Mouse (Mus musculus) forebrain, embryonic 14.5 days (tissue): ENCODE measurements around the gene Pfn1. TPM values are rescaled to one million over a fixed set of nuclear protein-coding genes. Genes with fewer than 3 reads are reported as not detected.

Experiments
- ATAC-seq: fragments of 200-750 bp; cut with Nextera tagmentation; 2 replicates; pipeline ENCODE4 v1.8.0; 2017; ENCODE audit warnings: mild to moderate bottlenecking, moderate library complexity
- DNase-seq: peaks from one replicate; pipeline ENCODE4 v3.0.0-alpha.2; 2015; ENCODE audit warnings: low spot score
- H3K27ac ChIP-seq: fragments of 300-500 bp; sonication (generic); 2 replicates; pipeline ENCODE4 v1.5.1; 2014; ENCODE audit warnings: low read depth, mild to moderate bottlenecking, control low read depth, low read length, moderate library complexity
- H3K27me3 ChIP-seq: fragments of 300-500 bp; sonication (generic); replicated peaks from 2 replicates; pipeline ENCODE4 v1.6.1; 2014; ENCODE audit warnings: low read length, control low read depth, mixed read lengths; ENCODE audit not compliant: control insufficient read depth, insufficient read depth
- H3K36me3 ChIP-seq: fragments of 300-500 bp; sonication (generic); 2 replicates; pipeline ENCODE4 v1.6.1; 2014; ENCODE audit warnings: low read length, control low read depth; ENCODE audit not compliant: control insufficient read depth, insufficient read depth
- H3K4me1 ChIP-seq: fragments of 300-500 bp; sonication (generic); 2 replicates; pipeline ENCODE4 v1.6.1; 2014; ENCODE audit warnings: antibody characterized with exemption, low read length, control low read depth; ENCODE audit not compliant: control insufficient read depth, insufficient read depth
- H3K4me2 ChIP-seq: fragments of 300-500 bp; sonication (generic); 2 replicates; pipeline ENCODE4 v1.6.1; 2014; ENCODE audit warnings: mild to moderate bottlenecking, control low read depth, low read length
- H3K4me3 ChIP-seq: fragments of 300-500 bp; sonication (generic); 2 replicates; pipeline ENCODE4 v1.5.1; 2014; ENCODE audit warnings: low read depth, low read length, control low read depth
- H3K9ac ChIP-seq: fragments of 300-500 bp; sonication (generic); 2 replicates; pipeline ENCODE4 v1.6.1; 2014; ENCODE audit warnings: mild to moderate bottlenecking, low read length, control low read depth, moderate library complexity
- H3K9me3 ChIP-seq: fragments of 300-500 bp; sonication (generic); replicated peaks from 2 replicates; pipeline ENCODE4 v1.6.1; 2016; ENCODE audit warnings: low read length, control low read depth, mixed read lengths; ENCODE audit not compliant: control insufficient read depth
- WGBS: fragments of 180-500 bp; shearing (Covaris S2); extraction: QIAGEN DNeasy Blood & Tissue Kit; methylation state at CpG from one replicate; pipeline ENCODE4 v1.1.7; 2014; 5-methylcytosine and 5-hydroxymethylcytosine counted together
- polyA plus RNA-seq: library from polyadenylated mRNA; unstranded; fragments of >200 nt; fragmentation: Nextera tagmentation; extraction: Ambion mirVana; gene quantifications from 2 replicates; pipeline ENCODE4 v1.2.1, GENCODE M21; 2014

The Pfn1 gene
- 793 and 798 TPM in 2 replicates for polyA plus RNA-seq

- peaks cover 35% of the 10 kb centered on the region for H3K36me3 ChIP-seq
- H3K4me1 ChIP-seq, result peaks cover 21% of the 10 kb centered on the region
- DNase-seq (peak; percentile 89), ATAC-seq (peak; percentile 69)
- peak within 1 kb of the TSS; percentile 97 for H3K9ac ChIP-seq
- peak within 1 kb of the TSS; percentile 91 for H3K4me2 ChIP-seq
- H3K27me3 ChIP-seq, result no peaks in the 10 kb centered on the region
- peak within 1 kb of the TSS; percentile 100 for H3K4me3 ChIP-seq
- no peaks in the 10 kb centered on the region for H3K9me3 ChIP-seq
- H3K27ac ChIP-seq, result peak within 1 kb of the TSS; percentile 95
- under 1% methylated on average over 43 of the region's 61 CpGs for WGBS
Measured at GRCm38 (mm10) chr11:70654198-70654922, at the start of gene Pfn1. Gene Pfn1, minus strand, starts transcription at chr11:70654644.

- WGBS, result 77% methylated on average over 6 of the region's 6 CpGs
- Histone ChIP-seq H3K9me3 (no peaks in the 10 kb centered on the region), H3K9ac (no peak overlapping the region), H3K36me3 (peaks cover 43% of the 10 kb centered on the region), H3K27ac (no peak overlapping the region), H3K27me3 (no peaks in the 10 kb centered on the region), H3K4me2 (no peak overlapping the region), H3K4me3 (no peak overlapping the region), H3K4me1 (peaks cover 12% of the 10 kb centered on the region)
- DNase-seq (no peak), ATAC-seq (no peak)
Measured at GRCm38 (mm10) chr11:70702781-70703180, 48.3 kb upstream of the Pfn1 start.

DNA sequence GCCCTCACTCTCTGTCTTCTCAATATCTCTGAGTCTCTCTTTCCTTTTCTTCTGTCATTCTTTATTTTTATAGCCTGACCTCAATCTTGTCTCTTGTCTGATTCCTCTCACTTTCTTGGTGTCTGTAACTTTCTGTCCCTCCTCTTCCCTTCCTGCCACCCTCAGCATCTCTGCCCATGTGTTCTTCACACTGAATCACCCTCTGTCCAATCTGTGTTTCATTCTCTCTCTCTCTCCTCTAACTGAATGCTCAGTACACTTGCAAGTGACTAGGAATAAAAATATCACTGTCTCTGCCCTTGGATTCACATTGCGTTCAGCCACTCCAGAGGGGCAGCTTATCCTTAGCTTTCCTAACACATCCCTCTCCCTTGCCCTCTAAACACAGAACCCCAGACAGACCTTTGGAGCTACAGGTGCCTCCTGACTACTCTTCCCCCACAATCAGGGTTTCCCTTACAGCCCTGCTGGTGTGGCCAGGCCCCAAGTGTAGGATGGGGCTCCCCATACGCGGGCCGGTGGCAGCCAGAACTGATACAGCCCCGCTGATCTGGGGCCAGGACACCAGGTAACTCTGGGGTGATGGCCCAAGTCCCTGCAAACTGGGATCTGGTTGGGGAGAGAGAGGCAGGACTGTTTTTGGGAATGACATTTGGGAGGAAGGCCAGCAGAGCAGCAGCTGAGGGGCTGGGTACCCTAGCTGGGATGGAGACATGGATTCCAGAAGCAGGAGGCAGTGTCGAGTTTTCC is 47.7 kb upstream of the Pfn1 start:
- Histone ChIP-seq H3K4me2 (peak overlapping the region; percentile 80), H3K27ac (no peak overlapping the region), H3K9ac (peak overlapping the region; percentile 93; the same call in 1 of the 2 replicates), H3K9me3 (no peaks in the 10 kb centered on the region), H3K4me3 (no peak overlapping the region), H3K36me3 (peaks cover 38% of the 10 kb centered on the region), H3K27me3 (no peaks in the 10 kb centered on the region), H3K4me1 (peaks cover 12% of the 10 kb centered on the region)
- no peak for DNase-seq
- no peak for ATAC-seq
- WGBS, result 81% methylated on average over 6 of the region's 6 CpGs

- H3K4me3 ChIP-seq, result peak overlapping the region; percentile 89
- peak overlapping the region; percentile 80 for H3K4me2 ChIP-seq
- WGBS, result 14% methylated on average over 10 of the region's 10 CpGs
- peak overlapping the region; percentile 93 for H3K9ac ChIP-seq
- no peaks in the 10 kb centered on the region for H3K9me3 ChIP-seq
- H3K27ac ChIP-seq, result no peak overlapping the region
- no peaks in the 10 kb centered on the region for H3K27me3 ChIP-seq
- H3K4me1 ChIP-seq, result peaks cover 12% of the 10 kb centered on the region
- DNase-seq (no peak), ATAC-seq (no peak)
- peaks cover 30% of the 10 kb centered on the region for H3K36me3 ChIP-seq
Measured at GRCm38 (mm10) chr11:70701221-70701955, 46.9 kb upstream of the Pfn1 start.

DNA sequence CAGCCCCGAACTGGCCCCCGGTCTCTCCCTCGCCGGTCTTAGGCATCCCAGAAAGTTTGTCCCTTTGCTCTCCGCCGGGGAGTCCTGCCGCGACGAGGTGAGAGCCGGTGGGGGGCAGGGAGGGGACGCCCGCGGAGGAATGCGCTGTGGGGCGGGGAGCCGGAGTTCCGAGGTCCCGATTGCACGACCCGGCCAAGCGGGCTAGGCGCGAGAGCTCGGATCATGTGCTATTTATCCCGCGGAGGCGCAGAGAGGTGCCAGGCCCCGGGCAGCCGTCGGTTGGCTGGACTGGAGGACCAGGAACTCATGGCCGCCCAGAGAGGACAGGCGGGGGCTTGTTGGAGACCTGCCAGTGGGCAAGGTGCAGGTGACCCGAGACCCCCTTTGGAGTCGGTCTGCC is 46.2 kb upstream of the Pfn1 start:
- ATAC-seq (peak; percentile 38), DNase-seq (peak; percentile 41)
- Histone ChIP-seq H3K4me3 (peak overlapping the region; percentile 89), H3K27ac (peak overlapping the region; percentile 78), H3K9ac (peak overlapping the region; percentile 93), H3K9me3 (no peaks in the 10 kb centered on the region), H3K36me3 (peaks cover 22% of the 10 kb centered on the region), H3K4me1 (peaks cover 12% of the 10 kb centered on the region), H3K27me3 (no peaks in the 10 kb centered on the region), H3K4me2 (peak overlapping the region; percentile 80)
- under 1% methylated on average over 33 of the region's 34 CpGs for WGBS

GRCm38 (mm10) chr11:70699722-70700556 is 45.5 kb upstream of the Pfn1 start, which contains the start of the genes Inca1 and Kif1c:
Gene Inca1, minus strand, starts transcription at chr11:70700155.
Gene Kif1c, plus strand, starts transcription at chr11:70700548.
- peak; percentile 98 for ATAC-seq
- peak within 1 kb of the TSS; percentile 93 for H3K9ac ChIP-seq
- peak; percentile 92 for DNase-seq
- under 1% methylated on average over 68 of the region's 69 CpGs for WGBS
- H3K4me3 ChIP-seq, result peak within 1 kb of the TSS; percentile 89
- peaks cover 12% of the 10 kb centered on the region for H3K4me1 ChIP-seq
- peaks cover 15% of the 10 kb centered on the region for H3K36me3 ChIP-seq
- peak within 1 kb of the TSS; percentile 80 for H3K4me2 ChIP-seq
- peak within 1 kb of the TSS; percentile 78 for H3K27ac ChIP-seq
- no peaks in the 10 kb centered on the region for H3K9me3 ChIP-seq
- no peaks in the 10 kb centered on the region for H3K27me3 ChIP-seq

DNA sequence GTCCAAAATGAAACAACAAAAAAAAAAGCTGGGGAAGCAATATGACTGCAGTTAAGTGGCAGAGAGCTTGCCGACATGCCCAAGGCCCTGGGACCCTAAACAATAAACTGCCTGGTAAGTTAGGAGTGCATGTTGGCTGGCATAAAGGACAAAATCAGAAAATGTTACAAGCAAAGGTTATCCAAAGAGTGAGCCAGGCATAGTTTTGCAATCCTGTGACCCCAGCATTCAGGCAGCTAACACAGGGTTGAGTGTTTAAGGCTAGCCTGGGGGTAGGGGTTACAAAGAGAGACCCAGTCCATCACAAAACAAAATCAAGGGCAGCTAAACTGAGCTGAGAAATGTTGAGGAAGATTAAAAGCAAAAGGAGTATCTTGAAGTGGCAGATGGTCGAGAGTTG is 44.6 kb upstream of the Pfn1 start:
- Histone ChIP-seq H3K4me3 (no peak overlapping the region), H3K27me3 (no peaks in the 10 kb centered on the region), H3K9me3 (no peaks in the 10 kb centered on the region), H3K27ac (no peak overlapping the region), H3K36me3 (peaks cover 6% of the 10 kb centered on the region), H3K9ac (no peak overlapping the region), H3K4me2 (no peak overlapping the region), H3K4me1 (peaks cover 12% of the 10 kb centered on the region)
- 80% methylated on average over 2 of the region's 2 CpGs for WGBS
- no peak for ATAC-seq
- DNase-seq, result no peak

DNA sequence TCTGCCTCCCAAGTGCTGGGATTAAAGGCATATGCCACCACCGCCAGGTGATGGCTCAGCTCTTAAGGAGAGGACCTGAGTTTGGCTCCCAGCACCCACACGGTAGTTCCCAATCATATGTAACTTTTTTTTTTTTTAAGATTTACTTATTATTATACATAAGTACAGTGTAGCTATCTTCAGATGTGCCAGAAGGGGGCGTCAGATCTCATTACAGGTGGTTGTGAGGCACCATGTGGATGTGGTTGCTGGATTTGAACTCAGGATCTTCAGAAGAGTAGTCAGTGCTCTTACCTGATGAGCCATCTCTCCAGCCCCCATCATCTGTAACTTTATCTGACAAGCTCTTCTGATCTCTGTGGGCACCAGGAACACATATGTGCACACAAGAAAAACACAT is 42.9 kb upstream of the Pfn1 start:
- H3K27ac ChIP-seq, result no peak overlapping the region
- H3K4me2 ChIP-seq, result no peak overlapping the region
- no peaks in the 10 kb centered on the region for H3K27me3 ChIP-seq
- no peak overlapping the region for H3K9ac ChIP-seq
- DNase-seq (no peak), ATAC-seq (no peak)
- H3K9me3 ChIP-seq, result no peaks in the 10 kb centered on the region
- WGBS, result 76% methylated on average over 3 of the region's 3 CpGs
- H3K36me3 ChIP-seq, result no peaks in the 10 kb centered on the region
- peaks cover 12% of the 10 kb centered on the region for H3K4me1 ChIP-seq
- no peak overlapping the region for H3K4me3 ChIP-seq
